Mouse (Mus musculus): ENCODE data around the gene Acacb. TPM values are rescaled to one million over a fixed set of nuclear protein-coding genes. Genes with fewer than 3 reads are reported as not detected.

Acacb gene
- polyA plus RNA-seq, 1 experiment from 2014 or later = 1.6 TPM

- WGBS = 87% methylated on average over 14 of the region's 14 CpGs
- no peaks in the 10 kb centered on the region for H3K27me3 ChIP-seq (ENCODE audit: control insufficient read depth, insufficient read depth, low read length)
- no peak for DNase-seq (ENCODE audit: low spot score)
- no peaks in the 10 kb centered on the region for H3K9me3 ChIP-seq (ENCODE audit: control insufficient read depth, low read length)
- H3K4me2 ChIP-seq (replicated peaks; ENCODE audit: low read depth, low read length) = no peak overlapping the region
- no peak for ATAC-seq (ENCODE audit: low FRiP score)
- no peaks in the 10 kb centered on the region for H3K36me3 ChIP-seq (ENCODE audit: control insufficient read depth, insufficient read depth, low read length)
- no peak overlapping the region for H3K27ac ChIP-seq (ENCODE audit: low read depth, low read length)
- no peak overlapping the region for H3K4me3 ChIP-seq (ENCODE audit: low read depth, low read length)
- H3K9ac ChIP-seq (ENCODE audit: low read depth, low read length) = no peak overlapping the region
- no peaks in the 10 kb centered on the region for H3K4me1 ChIP-seq (replicated peaks; ENCODE audit: control insufficient read depth, insufficient read depth, low read length)
These were observed 72.4 kb downstream of the Acacb start for GRCm38 (mm10) chr5:114218771-114219170.

- Histone ChIP-seq H3K4me2 (replicated peaks; ENCODE audit: low read depth, low read length) (no peak overlapping the region), H3K9ac (ENCODE audit: low read depth, low read length) (no peak overlapping the region), H3K27ac (ENCODE audit: low read depth, low read length) (no peak overlapping the region), H3K4me1 (replicated peaks; ENCODE audit: control insufficient read depth, insufficient read depth, low read length) (no peaks in the 10 kb centered on the region), H3K36me3 (ENCODE audit: control insufficient read depth, insufficient read depth, low read length) (no peaks in the 10 kb centered on the region), H3K27me3 (ENCODE audit: control insufficient read depth, insufficient read depth, low read length) (no peaks in the 10 kb centered on the region), H3K9me3 (ENCODE audit: control insufficient read depth, low read length) (0 out of 2 replicates have a peak, but pooled peaks cover 2% of the 10 kb centered on the region), H3K4me3 (ENCODE audit: low read depth, low read length) (no peak overlapping the region)
- ATAC-seq (ENCODE audit: low FRiP score) (no peak), DNase-seq (ENCODE audit: low spot score) (no peak)
- WGBS = 93% methylated on average over 7 of the region's 7 CpGs
These were observed 79.7 kb downstream of the Acacb start for GRCm38 (mm10) chr5:114226051-114226450.

GRCm38 (mm10) chr5:114228901-114229300 is 82.6 kb downstream of the Acacb start:
- no peak overlapping the region for H3K27ac ChIP-seq (ENCODE audit: low read depth, low read length)
- ATAC-seq (ENCODE audit: low FRiP score) (no peak), DNase-seq (ENCODE audit: low spot score) (no peak)
- 82% methylated on average over 5 of the region's 5 CpGs for WGBS
- H3K36me3 ChIP-seq (ENCODE audit: control insufficient read depth, insufficient read depth, low read length) = no peaks in the 10 kb centered on the region
- H3K4me3 ChIP-seq (ENCODE audit: low read depth, low read length) = no peak overlapping the region
- H3K4me1 ChIP-seq (replicated peaks; ENCODE audit: control insufficient read depth, insufficient read depth, low read length) = no peaks in the 10 kb centered on the region
- no peaks in the 10 kb centered on the region for H3K27me3 ChIP-seq (ENCODE audit: control insufficient read depth, insufficient read depth, low read length)
- H3K9ac ChIP-seq (ENCODE audit: low read depth, low read length) = no peak overlapping the region
- H3K9me3 ChIP-seq (ENCODE audit: control insufficient read depth, low read length) = 0 out of 2 replicates have a peak, but pooled peaks cover 2% of the 10 kb centered on the region
- H3K4me2 ChIP-seq (replicated peaks; ENCODE audit: low read depth, low read length) = no peak overlapping the region

- H3K4me2 ChIP-seq (replicated peaks; ENCODE audit: low read depth, low read length) = no peak overlapping the region
- H3K9ac ChIP-seq (ENCODE audit: low read depth, low read length) = no peak overlapping the region
- no peak overlapping the region for H3K27ac ChIP-seq (ENCODE audit: low read depth, low read length)
- no peaks in the 10 kb centered on the region for H3K36me3 ChIP-seq (ENCODE audit: control insufficient read depth, insufficient read depth, low read length)
- no peak overlapping the region for H3K4me3 ChIP-seq (ENCODE audit: low read depth, low read length)
- no peaks in the 10 kb centered on the region for H3K4me1 ChIP-seq (replicated peaks; ENCODE audit: control insufficient read depth, insufficient read depth, low read length)
- no peak for ATAC-seq (ENCODE audit: low FRiP score)
- H3K9me3 ChIP-seq (ENCODE audit: control insufficient read depth, low read length) = no peaks in the 10 kb centered on the region
- 35% methylated on average over 7 of the region's 7 CpGs for WGBS
- H3K27me3 ChIP-seq (ENCODE audit: control insufficient read depth, insufficient read depth, low read length) = no peaks in the 10 kb centered on the region
- DNase-seq (ENCODE audit: low spot score) = no peak
These were observed 92.6 kb downstream of the Acacb start for GRCm38 (mm10) chr5:114238924-114239323.

- Histone ChIP-seq H3K36me3 (ENCODE audit: control insufficient read depth, insufficient read depth, low read length) (no peaks in the 10 kb centered on the region), H3K4me1 (replicated peaks; ENCODE audit: control insufficient read depth, insufficient read depth, low read length) (no peaks in the 10 kb centered on the region), H3K27ac (ENCODE audit: low read depth, low read length) (no peak overlapping the region), H3K27me3 (ENCODE audit: control insufficient read depth, insufficient read depth, low read length) (no peaks in the 10 kb centered on the region), H3K9me3 (ENCODE audit: control insufficient read depth, low read length) (no peaks in the 10 kb centered on the region), H3K4me3 (ENCODE audit: low read depth, low read length) (no peak overlapping the region), H3K4me2 (replicated peaks; ENCODE audit: low read depth, low read length) (no peak overlapping the region), H3K9ac (ENCODE audit: low read depth, low read length) (no peak overlapping the region)
- ATAC-seq (ENCODE audit: low FRiP score) = no peak
- WGBS = 54% methylated on average over 14 of the region's 14 CpGs
- DNase-seq (ENCODE audit: low spot score) = no peak
These were observed 93.4 kb downstream of the Acacb start for GRCm38 (mm10) chr5:114239737-114240136.

- Histone ChIP-seq H3K9me3 (ENCODE audit: control insufficient read depth, low read length) (no peaks in the 10 kb centered on the region), H3K27ac (ENCODE audit: low read depth, low read length) (no peak overlapping the region), H3K4me1 (replicated peaks; ENCODE audit: control insufficient read depth, insufficient read depth, low read length) (peaks cover 2% of the 10 kb centered on the region; the same call in 1 of the 2 replicates), H3K27me3 (ENCODE audit: control insufficient read depth, insufficient read depth, low read length) (peaks cover 2% of the 10 kb centered on the region; the same call in 1 of the 2 replicates), H3K9ac (ENCODE audit: low read depth, low read length) (no peak overlapping the region), H3K36me3 (ENCODE audit: control insufficient read depth, insufficient read depth, low read length) (no peaks in the 10 kb centered on the region), H3K4me2 (replicated peaks; ENCODE audit: low read depth, low read length) (no peak overlapping the region), H3K4me3 (ENCODE audit: low read depth, low read length) (no peak overlapping the region)
- DNase-seq (ENCODE audit: low spot score) = no peak
- ATAC-seq (ENCODE audit: low FRiP score) = no peak
- 75% methylated on average over 7 of the region's 7 CpGs for WGBS
These were observed 100.1 kb downstream of the Acacb start for GRCm38 (mm10) chr5:114246465-114246864.

GRCm38 (mm10) chr5:114248174-114248589 is 101.8 kb downstream of the Acacb start:
- H3K27ac ChIP-seq (ENCODE audit: low read depth, low read length) = no peak overlapping the region
- 17% methylated on average over 14 of the region's 14 CpGs for WGBS

GRCm38 (mm10) chr5:114259495-114259894 is 113.2 kb downstream of the Acacb start:
- H3K27ac ChIP-seq (ENCODE audit: low read depth, low read length) = no peak overlapping the region
- no peak overlapping the region for H3K4me2 ChIP-seq (replicated peaks; ENCODE audit: low read depth, low read length)
- no peaks in the 10 kb centered on the region for H3K36me3 ChIP-seq (ENCODE audit: control insufficient read depth, insufficient read depth, low read length)
- ATAC-seq (ENCODE audit: low FRiP score) (no peak), DNase-seq (ENCODE audit: low spot score) (no peak)
- H3K9ac ChIP-seq (ENCODE audit: low read depth, low read length) = no peak overlapping the region
- no peaks in the 10 kb centered on the region for H3K9me3 ChIP-seq (ENCODE audit: control insufficient read depth, low read length)
- 86% methylated on average over 10 of the region's 10 CpGs for WGBS
- no peaks in the 10 kb centered on the region; the same call in 1 of the 2 replicates for H3K4me1 ChIP-seq (replicated peaks; ENCODE audit: control insufficient read depth, insufficient read depth, low read length)
- no peaks in the 10 kb centered on the region; the same call in none of the 2 replicates for H3K27me3 ChIP-seq (ENCODE audit: control insufficient read depth, insufficient read depth, low read length)
- H3K4me3 ChIP-seq (ENCODE audit: low read depth, low read length) = no peak overlapping the region

More at GRCm38 (mm10) chr5:114248174-114248589, 101.8 kb downstream of the Acacb start:
- H3K9ac ChIP-seq (ENCODE audit: low read depth, low read length) = 0 out of 2 replicates have a peak overlapping the region, but pooled peaks have one; percentile 27
- peak; percentile 90 for DNase-seq (ENCODE audit: low spot score)
- H3K27me3 ChIP-seq (ENCODE audit: control insufficient read depth, insufficient read depth, low read length) = peaks cover 2% of the 10 kb centered on the region; the same call in 1 of the 2 replicates
- ATAC-seq (ENCODE audit: low FRiP score) = peak; percentile 43; the same call in 1 of the 2 replicates
- H3K4me1 ChIP-seq (replicated peaks; ENCODE audit: control insufficient read depth, insufficient read depth, low read length) = peaks cover 2% of the 10 kb centered on the region; the same call in 1 of the 2 replicates
- no peak overlapping the region for H3K4me3 ChIP-seq (ENCODE audit: low read depth, low read length)
- H3K4me2 ChIP-seq (replicated peaks; ENCODE audit: low read depth, low read length) = peak overlapping the region; percentile 23; the same call in 1 of the 2 replicates
- no peaks in the 10 kb centered on the region for H3K9me3 ChIP-seq (ENCODE audit: control insufficient read depth, low read length)
- H3K36me3 ChIP-seq (ENCODE audit: control insufficient read depth, insufficient read depth, low read length) = no peaks in the 10 kb centered on the region

- Histone ChIP-seq H3K9me3 (ENCODE audit: control insufficient read depth, low read length) (no peaks in the 10 kb centered on the region), H3K9ac (ENCODE audit: low read depth, low read length) (no peak overlapping the region), H3K36me3 (ENCODE audit: control insufficient read depth, insufficient read depth, low read length) (no peaks in the 10 kb centered on the region), H3K27ac (ENCODE audit: low read depth, low read length) (no peak overlapping the region), H3K4me2 (replicated peaks; ENCODE audit: low read depth, low read length) (no peak overlapping the region), H3K27me3 (ENCODE audit: control insufficient read depth, insufficient read depth, low read length) (peaks cover 6% of the 10 kb centered on the region), H3K4me3 (ENCODE audit: low read depth, low read length) (no peak overlapping the region), H3K4me1 (replicated peaks; ENCODE audit: control insufficient read depth, insufficient read depth, low read length) (no peaks in the 10 kb centered on the region; the same call in 1 of the 2 replicates)
- no peak for ATAC-seq (ENCODE audit: low FRiP score)
- DNase-seq (ENCODE audit: low spot score) = no peak
These were observed 115.2 kb downstream of the Acacb start for GRCm38 (mm10) chr5:114261494-114261893.
